Mouse (Mus musculus) forebrain, embryonic 15.5 days (tissue): ENCODE results near the gene Wdr46. TPM values are rescaled to one million over a fixed set of nuclear protein-coding genes. Genes with fewer than 3 reads are reported as not detected.

Experiments
- ATAC-seq: fragments of 200-750 bp; cut with Nextera tagmentation; replicated peaks from 2 replicates; pipeline ENCODE4 v1.8.0; 2017; ENCODE audit warnings: mild to moderate bottlenecking, moderate TSS enrichment, moderate library complexity
- H3K27ac ChIP-seq: fragments of 300-500 bp; sonication (generic); replicated peaks from 2 replicates; pipeline ENCODE4 v1.5.1; 2015; ENCODE audit warnings: mild to moderate bottlenecking, inconsistent platforms
- H3K27me3 ChIP-seq: fragments of 300-500 bp; sonication (generic); 2 replicates; pipeline ENCODE4 v1.6.1; 2015; ENCODE audit warnings: inconsistent platforms
- H3K36me3 ChIP-seq: fragments of 300-500 bp; sonication (generic); 2 replicates; pipeline ENCODE4 v1.6.1; 2015; ENCODE audit warnings: mild to moderate bottlenecking, inconsistent platforms
- H3K4me1 ChIP-seq: fragments of 300-500 bp; sonication (generic); 2 replicates; pipeline ENCODE4 v1.6.1; 2015; ENCODE audit warnings: inconsistent platforms
- H3K4me2 ChIP-seq: fragments of 300-500 bp; sonication (generic); replicated peaks from 2 replicates; pipeline ENCODE4 v1.6.1; 2015; ENCODE audit warnings: mild to moderate bottlenecking, inconsistent platforms
- H3K4me3 ChIP-seq: fragments of 300-500 bp; sonication (generic); 2 replicates; pipeline ENCODE4 v1.5.1; 2015; ENCODE audit warnings: mild to moderate bottlenecking, inconsistent platforms
- H3K9ac ChIP-seq: fragments of 300-500 bp; sonication (generic); replicated peaks from 2 replicates; pipeline ENCODE4 v1.6.1; 2015; ENCODE audit warnings: mild to moderate bottlenecking, inconsistent platforms
- H3K9me3 ChIP-seq: fragments of 300-500 bp; sonication (generic); 2 replicates; pipeline ENCODE4 v1.6.1; 2016; ENCODE audit warnings: inconsistent platforms
- WGBS: fragments of 180-500 bp; shearing (Covaris S2); methylation state at CpG from one replicate; pipeline ENCODE4 v1.1.7; 2015; ENCODE audit warnings: mixed read lengths; 5-methylcytosine and 5-hydroxymethylcytosine counted together
- polyA plus RNA-seq: library from polyadenylated mRNA; unstranded; fragments of >200 nt; fragmentation: Nextera tagmentation; extraction: Ambion mirVana; gene quantifications from 2 replicates; pipeline ENCODE4 v1.2.1, GENCODE M21; 2015

The Wdr46 gene
- polyA plus RNA-seq, 1 experiment from 2014 or later = 31.0 TPM

GRCm38 (mm10) chr17:33935422-33936055 lies 4.9 kb upstream of the Wdr46 start:
- Histone ChIP-seq H3K9ac (no peak overlapping the region), H3K4me2 (no peak overlapping the region), H3K27ac (no peak overlapping the region), H3K27me3 (no peaks in the 10 kb centered on the region), H3K4me3 (no peak overlapping the region), H3K9me3 (no peaks in the 10 kb centered on the region), H3K4me1 (peaks cover 22% of the 10 kb centered on the region), H3K36me3 (peaks cover 26% of the 10 kb centered on the region)
- WGBS = 88% methylated on average over 21 of the region's 21 CpGs
- ATAC-seq = no peak

- WGBS = 80% methylated on average over 15 of the region's 15 CpGs
- Histone ChIP-seq H3K4me1 (peaks cover 23% of the 10 kb centered on the region), H3K4me2 (no peak overlapping the region), H3K36me3 (peaks cover 26% of the 10 kb centered on the region), H3K9ac (no peak overlapping the region), H3K27ac (no peak overlapping the region), H3K27me3 (no peaks in the 10 kb centered on the region), H3K9me3 (no peaks in the 10 kb centered on the region), H3K4me3 (no peak overlapping the region)
- ATAC-seq = no peak
Observed at GRCm38 (mm10) chr17:33936993-33937392, 3.5 kb upstream of the Wdr46 start.

GRCm38 (mm10) chr17:33938783-33939182 lies 1.7 kb upstream of the Wdr46 start:
- H3K27me3 ChIP-seq = no peaks in the 10 kb centered on the region
- peaks cover 26% of the 10 kb centered on the region for H3K4me1 ChIP-seq
- H3K27ac ChIP-seq = no peak overlapping the region
- H3K36me3 ChIP-seq = peaks cover 33% of the 10 kb centered on the region; the same call in 1 of the 2 replicates
- WGBS = 81% methylated on average over 11 of the region's 11 CpGs
- ATAC-seq = no peak
- peak overlapping the region; percentile 95 for H3K4me2 ChIP-seq
- H3K4me3 ChIP-seq = peak overlapping the region; percentile 77
- H3K9ac ChIP-seq = no peak overlapping the region
- H3K9me3 ChIP-seq = no peaks in the 10 kb centered on the region

GRCm38 (mm10) chr17:33940981-33941380 lies 521 bp downstream of the Wdr46 start:
- Histone ChIP-seq H3K4me3 (peak overlapping the region; percentile 77), H3K9me3 (no peaks in the 10 kb centered on the region), H3K27ac (0 out of 2 replicates have a peak overlapping the region, but pooled peaks have one; percentile 56), H3K4me2 (peak overlapping the region; percentile 95), H3K4me1 (peaks cover 26% of the 10 kb centered on the region), H3K36me3 (peaks cover 45% of the 10 kb centered on the region), H3K9ac (peak overlapping the region; percentile 79), H3K27me3 (no peaks in the 10 kb centered on the region)
- ATAC-seq = no peak; the same call in 1 of the 2 replicates
- 3% methylated on average over 26 of the region's 26 CpGs for WGBS

GRCm38 (mm10) chr17:33941381-33941780 lies 921 bp downstream of the Wdr46 start:
- Histone ChIP-seq H3K27ac (no peak overlapping the region), H3K4me3 (peak overlapping the region; percentile 77), H3K27me3 (no peaks in the 10 kb centered on the region), H3K9ac (peak overlapping the region; percentile 79), H3K9me3 (no peaks in the 10 kb centered on the region), H3K36me3 (peaks cover 47% of the 10 kb centered on the region), H3K4me2 (peak overlapping the region; percentile 95), H3K4me1 (peaks cover 26% of the 10 kb centered on the region)
- 62% methylated on average over 19 of the region's 19 CpGs for WGBS
- no peak for ATAC-seq

- no peak overlapping the region for H3K9ac ChIP-seq
- no peak for ATAC-seq
Observed at GRCm38 (mm10) chr17:33943454-33943853, 3.0 kb downstream of the Wdr46 start.

GRCm38 (mm10) chr17:33947430-33948089 lies 7.1 kb downstream of the Wdr46 start:
- no peaks in the 10 kb centered on the region for H3K27me3 ChIP-seq
- no peak overlapping the region for H3K4me3 ChIP-seq
- 91% methylated on average over 10 of the region's 10 CpGs for WGBS
- H3K4me1 ChIP-seq = peaks cover 34% of the 10 kb centered on the region
- no peak for ATAC-seq
- H3K9ac ChIP-seq = no peak overlapping the region
- H3K4me2 ChIP-seq = no peak overlapping the region
- H3K36me3 ChIP-seq = peaks cover 56% of the 10 kb centered on the region
- no peaks in the 10 kb centered on the region for H3K9me3 ChIP-seq
- H3K27ac ChIP-seq = no peak overlapping the region

More at GRCm38 (mm10) chr17:33943454-33943853, 3.0 kb downstream of the Wdr46 start:
- peaks cover 51% of the 10 kb centered on the region for H3K36me3 ChIP-seq
- H3K4me3 ChIP-seq = no peak overlapping the region
- no peaks in the 10 kb centered on the region for H3K27me3 ChIP-seq
- H3K27ac ChIP-seq = no peak overlapping the region
- WGBS = 96% methylated on average over 15 of the region's 15 CpGs
- peaks cover 26% of the 10 kb centered on the region for H3K4me1 ChIP-seq
- H3K4me2 ChIP-seq = no peak overlapping the region
- no peaks in the 10 kb centered on the region for H3K9me3 ChIP-seq

GRCm38 (mm10) chr17:33948090-33948904 lies 7.8 kb downstream of the Wdr46 start:
- Histone ChIP-seq H3K9me3 (no peaks in the 10 kb centered on the region), H3K4me2 (no peak overlapping the region), H3K4me1 (peaks cover 41% of the 10 kb centered on the region), H3K4me3 (no peak overlapping the region), H3K27me3 (no peaks in the 10 kb centered on the region), H3K36me3 (peaks cover 58% of the 10 kb centered on the region), H3K27ac (no peak overlapping the region), H3K9ac (no peak overlapping the region)
- 90% methylated on average over 22 of the region's 22 CpGs for WGBS
- no peak for ATAC-seq

GRCm38 (mm10) chr17:33948905-33949537 lies 8.6 kb downstream of the Wdr46 start:
- Histone ChIP-seq H3K4me3 (no peak overlapping the region), H3K27ac (no peak overlapping the region), H3K4me1 (peaks cover 48% of the 10 kb centered on the region), H3K9me3 (no peaks in the 10 kb centered on the region), H3K4me2 (no peak overlapping the region), H3K27me3 (no peaks in the 10 kb centered on the region), H3K36me3 (peaks cover 57% of the 10 kb centered on the region), H3K9ac (no peak overlapping the region)
- 91% methylated on average over 19 of the region's 19 CpGs for WGBS
- no peak for ATAC-seq

GRCm38 (mm10) chr17:33950131-33950625 lies 9.7 kb downstream of the Wdr46 start:
- no peaks in the 10 kb centered on the region for H3K27me3 ChIP-seq
- H3K4me1 ChIP-seq = peaks cover 56% of the 10 kb centered on the region
- WGBS = 74% methylated on average over 10 of the region's 10 CpGs
- no peak for ATAC-seq
- peak overlapping the region; percentile 93 for H3K4me2 ChIP-seq
- H3K9me3 ChIP-seq = no peaks in the 10 kb centered on the region
- H3K36me3 ChIP-seq = peaks cover 45% of the 10 kb centered on the region
- H3K4me3 ChIP-seq = peak overlapping the region; percentile 57
- H3K9ac ChIP-seq = peak overlapping the region; percentile 71
- H3K27ac ChIP-seq = peak overlapping the region; percentile 88; the same call in 1 of the 2 replicates

GRCm38 (mm10) chr17:33951021-33951946 lies 10.8 kb downstream of the Wdr46 start, which contains the start of gene B3galt4:
TSS of gene B3galt4 (minus strand) at chr17:33951488.
- 1% methylated on average over 45 of the region's 45 CpGs for WGBS
- H3K4me1 ChIP-seq = peaks cover 57% of the 10 kb centered on the region

More at GRCm38 (mm10) chr17:33951021-33951946, 10.8 kb downstream of the Wdr46 start, which contains the start of gene B3galt4:
- Histone ChIP-seq H3K9me3 (no peaks in the 10 kb centered on the region), H3K4me2 (peak within 1 kb of the TSS; percentile 93), H3K9ac (peak within 1 kb of the TSS; percentile 71), H3K27me3 (no peaks in the 10 kb centered on the region), H3K36me3 (peaks cover 36% of the 10 kb centered on the region), H3K27ac (peak within 1 kb of the TSS; percentile 88), H3K4me3 (peak within 1 kb of the TSS; percentile 57)
- ATAC-seq = peak; percentile 78
